In the genomic region with DNA sequence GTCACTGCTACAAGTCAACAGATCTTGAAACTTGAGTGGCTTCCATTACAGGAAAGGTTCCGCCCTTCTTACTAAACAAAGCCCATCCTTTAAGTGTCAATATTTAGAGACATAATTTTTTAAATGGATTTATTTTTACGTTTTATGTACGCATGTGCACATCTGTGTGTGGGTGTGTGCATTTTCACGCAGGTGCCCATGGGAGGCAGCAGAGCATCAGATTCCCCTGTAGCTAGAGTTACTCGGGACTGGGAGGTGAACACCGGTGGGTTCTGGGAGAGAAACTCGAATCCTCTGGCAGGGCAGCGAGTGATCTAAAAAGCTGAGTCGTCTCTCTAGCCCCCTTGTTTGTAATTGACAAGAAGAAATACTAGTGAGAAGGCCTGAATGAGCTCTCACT, we compare ENCODE assay signal across 32 mouse cellular contexts. TPM values are rescaled to one million over a fixed set of nuclear protein-coding genes. Genes with fewer than 3 reads are reported as not detected.
A peak's percentile ranks its signal among the peaks of the same experiment; 100 is the strongest.
DNase-seq lines count a peak whose midpoint lies in the region; ATAC-seq and TF ChIP-seq lines count a peak whose summit lies in the region.
"Had no signal": no experiment of that assay in that cellular context is flagged by ENCODE, and none has a peak within 500 bp of the region (broad histone marks: within the 10 kb centered on the region; RNA-seq: fewer than 3 reads in every experiment).

No protein-coding gene starts in this region.

- H3K9ac ChIP-seq in liver, embryonic 14.5 days (replicated peaks) = no peak overlapping the region
- no peak overlapping the region for H3K9ac ChIP-seq in heart, embryonic 11.5 days (ENCODE audit: low read depth, low read length)
- H3K9ac ChIP-seq: embryonic facial prominence, embryonic 13.5 days; forebrain, embryonic 15.5 days; heart, embryonic 13.5 days; intestine, embryonic 15.5 days; liver, embryonic 13.5 days; lung, embryonic 15.5 days; neural tube, embryonic 13.5 days had no signal

- no peak for ATAC-seq in CD4-positive, CD25-positive, alpha-beta regulatory T cell, adult 4 months
- no peak for ATAC-seq in liver, embryonic 14.5 days (ENCODE audit: insufficient read depth)
- no peak for ATAC-seq in monocyte, adult 5-6 weeks (replicated peaks; ENCODE audit: insufficient number of reproducible peaks, low FRiP score, low TSS enrichment, poor library complexity, severe bottlenecking)
- no peak for ATAC-seq in heart, embryonic 11.5 days (replicated peaks; ENCODE audit: insufficient number of reproducible peaks, low FRiP score, low TSS enrichment)
- ATAC-seq: forebrain, embryonic 15.5 days; hindbrain, embryonic 16.5 days; intestine, embryonic 15.5 days; midbrain, embryonic 16.5 days had no signal

- peak; percentile 18; the same call in 1 of the 2 replicates for TF ChIP-seq CTCF in kidney, adult 2 months (conservative IDR thresholded peaks at IDR 0.05; ENCODE audit: insufficient read depth, insufficient read length, low read depth, low read length)
- TF ChIP-seq CTCF in liver, embryonic 14.5 days (IDR thresholded peaks at IDR 0.05; ENCODE audit: low read depth) = peak; percentile 42

- TF ChIP-seq POLR2A in kidney, adult 2 months (IDR thresholded peaks at IDR 0.05; ENCODE audit: low read depth, low read length) = no peak

- no peaks in the 10 kb centered on the region for H3K4me1 ChIP-seq in kidney, adult 2 months (ENCODE audit: control insufficient read depth, insufficient read depth, low read length)
- peaks cover 26 to 39% of the 10 kb centered on the region in 2 experiments for H3K4me1 ChIP-seq in liver, embryonic 14.5 days (replicated peaks; ENCODE audit: control insufficient read depth in 2 of 2, insufficient read depth in 2 of 2, low read length in 1 of 2)
- H3K4me1 ChIP-seq in heart, embryonic 11.5 days (ENCODE audit: control insufficient read depth, insufficient read depth, low read length) = no peaks in the 10 kb centered on the region
- H3K4me1 ChIP-seq: hindbrain, embryonic 10.5 days had no signal

- H3K4me2 ChIP-seq in liver, embryonic 14.5 days (ENCODE audit: low read depth) = no peak overlapping the region
- H3K4me2 ChIP-seq in heart, embryonic 11.5 days = no peak overlapping the region
- H3K4me2 ChIP-seq: embryonic facial prominence, embryonic 13.5 days; forebrain, embryonic 15.5 days; heart, embryonic 13.5 days; intestine, embryonic 15.5 days; liver, embryonic 13.5 days; lung, embryonic 15.5 days; midbrain, embryonic 11.5 days; neural tube, embryonic 13.5 days had no signal

- no peaks in the 10 kb centered on the region for H3K9me3 ChIP-seq in liver, embryonic 14.5 days (ENCODE audit: control insufficient read depth, low read length)
- no peaks in the 10 kb centered on the region for H3K9me3 ChIP-seq in heart, embryonic 11.5 days (replicated peaks; ENCODE audit: control insufficient read depth, low read length)
- H3K9me3 ChIP-seq: embryonic facial prominence, embryonic 13.5 days; forebrain, embryonic 10.5 days; forebrain, embryonic 15.5 days; heart, embryonic 13.5 days; hindbrain, embryonic 10.5 days; intestine, embryonic 15.5 days; liver, embryonic 13.5 days; lung, embryonic 15.5 days; neural tube, embryonic 13.5 days had no signal

- WGBS in kidney, adult 2 months = 38% methylated on average over 9 of the region's 9 CpGs
- WGBS in liver, embryonic 14.5 days (ENCODE audit: insufficient replicate concordance) = 55% methylated on average over 9 of the region's 9 CpGs
- WGBS in heart, embryonic 11.5 days (ENCODE audit: insufficient replicate concordance) = 56% methylated on average over 9 of the region's 9 CpGs

- no peaks in the 10 kb centered on the region for H3K27me3 ChIP-seq in kidney, adult 2 months (replicated peaks; ENCODE audit: control insufficient read depth, insufficient read depth, low read length)
- H3K27me3 ChIP-seq in liver, embryonic 14.5 days (ENCODE audit: control insufficient read depth, insufficient read depth, low read length) = no peaks in the 10 kb centered on the region
- no peaks in the 10 kb centered on the region for H3K27me3 ChIP-seq in heart, embryonic 11.5 days (ENCODE audit: control insufficient read depth, insufficient read depth, low read length)
- H3K27me3 ChIP-seq: embryonic facial prominence, embryonic 13.5 days; forebrain, embryonic 15.5 days; intestine, embryonic 15.5 days; liver, embryonic 13.5 days; lung, embryonic 15.5 days; neural tube, embryonic 13.5 days had no signal

- H3K36me3 ChIP-seq in kidney, adult 2 months (ENCODE audit: control insufficient read depth, insufficient read depth, low read length) = no peaks in the 10 kb centered on the region
- no peaks in the 10 kb centered on the region for H3K36me3 ChIP-seq in liver, embryonic 14.5 days (replicated peaks; ENCODE audit: control insufficient read depth, insufficient read depth, low read depth)
- no peaks in the 10 kb centered on the region for H3K36me3 ChIP-seq in heart, embryonic 11.5 days (ENCODE audit: control insufficient read depth, insufficient read depth, low read length)
- H3K36me3 ChIP-seq: embryonic facial prominence, embryonic 13.5 days; forebrain, embryonic 10.5 days; forebrain, embryonic 15.5 days; heart, embryonic 13.5 days; hindbrain, embryonic 10.5 days; intestine, embryonic 15.5 days; liver, embryonic 13.5 days; lung, embryonic 15.5 days; neural tube, embryonic 13.5 days had no signal

- no peak overlapping the region for H3K27ac ChIP-seq in kidney, adult 2 months (ENCODE audit: insufficient read depth, low read depth, low read length)
- H3K27ac ChIP-seq in liver, embryonic 14.5 days = no peak overlapping the region
- H3K27ac ChIP-seq in heart, embryonic 11.5 days (ENCODE audit: low read depth, low read length) = no peak overlapping the region
- H3K27ac ChIP-seq: embryonic facial prominence, embryonic 13.5 days; forebrain, embryonic 10.5 days; forebrain, embryonic 15.5 days; gastrocnemius, adult 2 months; heart, adult 2 months; heart, embryonic 13.5 days; hindbrain, embryonic 10.5 days; intestine, embryonic 15.5 days; lung, embryonic 15.5 days; neural tube, embryonic 13.5 days had no signal

- DNase-seq in CD4-positive, CD25-positive, alpha-beta regulatory T cell, adult 2 months (ENCODE audit: low read depth, low spot score) = peak; percentile 11
- no peak for DNase-seq in kidney, adult 2 months
- DNase-seq in kidney, postnatal 36 days = no peak
- DNase-seq in A20 (ENCODE audit: low read depth, low spot score) = peak; percentile 30
- no peak for DNase-seq in liver, embryonic 14.5 days (ENCODE audit: low read depth in 3 of 3, low spot score in 3 of 3)
- DNase-seq: adrenal gland, postnatal 10 days; cerebellum, adult 11 months; cerebellum, adult 9-10 months; cerebellum, postnatal 36 days; gastrocnemius, adult 2 months; gastrocnemius, postnatal 36 days; heart, adult 2 months; heart, postnatal 10 days; kidney, postnatal 4 days; liver, embryonic 13.5 days; lung, postnatal 36 days had no signal

- no peak overlapping the region for H3K4me3 ChIP-seq in kidney, adult 2 months (ENCODE audit: insufficient read depth, low read depth, low read length)
- no peak overlapping the region for H3K4me3 ChIP-seq in liver, embryonic 14.5 days (ENCODE audit: insufficient read depth in 1 of 2, low read depth in 2 of 2, low read length in 2 of 2)
- H3K4me3 ChIP-seq in heart, embryonic 11.5 days (ENCODE audit: low read depth, low read length) = no peak overlapping the region
- H3K4me3 ChIP-seq: embryonic facial prominence, embryonic 13.5 days; forebrain, embryonic 10.5 days; forebrain, embryonic 15.5 days; gastrocnemius, adult 2 months; heart, adult 2 months; heart, embryonic 13.5 days; hindbrain, embryonic 10.5 days; intestine, embryonic 15.5 days; liver, embryonic 13.5 days; lung, embryonic 15.5 days; myocyte; neural tube, embryonic 13.5 days had no signal

- TF ChIP-seq EP300 in liver, embryonic 14.5 days (IDR thresholded peaks at IDR 0.05; ENCODE audit: low read depth) = no peak

RNA-seq across cellular contexts. Expression of gene Aqp9, which starts 5.1 kb away (rescaled TPM):
- under 1 TPM in 1 of 2 experiments, not detected in 1; 0.31 TPM for polyA plus RNA-seq in CD4-positive, CD25-positive, alpha-beta regulatory T cell, adult 4 months (2017; shearing (Covaris generic))
- 0.11 and 0.27 TPM in 2 replicates for polyA plus RNA-seq in kidney, adult 2 months (2012; rRNA removed)
- 3.5 and 4.1 TPM in 2 replicates for polyA plus RNA-seq in liver, embryonic 14.5 days (2012; rRNA removed)
- 8.6 and 9.0 TPM in 2 replicates for polyA plus RNA-seq in liver, embryonic 14.5 days (2014; fragmentation: Nextera tagmentation; extraction: Ambion mirVana)
- 13.4 to 39.6 TPM (median 30.9 TPM) in 3 replicates for total RNA-seq in monocyte, adult 5-6 weeks (2017)
- polyA plus RNA-seq in heart, embryonic 11.5 days (2014; fragmentation: Nextera tagmentation; extraction: Ambion mirVana) = 0.10 and 0.36 TPM in 2 replicates
- total RNA-seq: gastrocnemius, adult 2 months had no signal
- polyA plus RNA-seq: forebrain, embryonic 10.5 days; limb, embryonic 11.5 days had no signal

RNA-seq across cellular contexts. Expression of gene Aldh1a2, which starts 42.1 kb away (rescaled TPM):
- not detected for polyA plus RNA-seq in CD4-positive, CD25-positive, alpha-beta regulatory T cell, adult 4 months (2017; shearing (Covaris generic))
- polyA plus RNA-seq in kidney, adult 2 months (2012; rRNA removed) = 8.7 and 9.0 TPM in 2 replicates
- 0.47 and 0.58 TPM in 2 replicates for polyA plus RNA-seq in liver, embryonic 14.5 days (2012; rRNA removed)
- polyA plus RNA-seq in liver, embryonic 14.5 days (2014; fragmentation: Nextera tagmentation; extraction: Ambion mirVana) = 0.79 and 1.3 TPM in 2 replicates
- 2.6 to 3.9 TPM (median 2.6 TPM) in 3 replicates for total RNA-seq in monocyte, adult 5-6 weeks (2017)
- polyA plus RNA-seq in heart, embryonic 11.5 days (2014; fragmentation: Nextera tagmentation; extraction: Ambion mirVana) = 48.8 and 53.2 TPM in 2 replicates

Comparison
In these comparisons a context has a peak if more than half of its experiments do, and no peak if none do; other contexts are left out.
1. DNase-seq: peak in CD4-positive, CD25-positive, alpha-beta regulatory T cell, adult 2 months (single experiment) and A20 (single experiment); none in kidney, adult 2 months (single experiment), kidney, postnatal 36 days (0 of 2) and liver, embryonic 14.5 days (0 of 3).